In the genomic region with DNA sequence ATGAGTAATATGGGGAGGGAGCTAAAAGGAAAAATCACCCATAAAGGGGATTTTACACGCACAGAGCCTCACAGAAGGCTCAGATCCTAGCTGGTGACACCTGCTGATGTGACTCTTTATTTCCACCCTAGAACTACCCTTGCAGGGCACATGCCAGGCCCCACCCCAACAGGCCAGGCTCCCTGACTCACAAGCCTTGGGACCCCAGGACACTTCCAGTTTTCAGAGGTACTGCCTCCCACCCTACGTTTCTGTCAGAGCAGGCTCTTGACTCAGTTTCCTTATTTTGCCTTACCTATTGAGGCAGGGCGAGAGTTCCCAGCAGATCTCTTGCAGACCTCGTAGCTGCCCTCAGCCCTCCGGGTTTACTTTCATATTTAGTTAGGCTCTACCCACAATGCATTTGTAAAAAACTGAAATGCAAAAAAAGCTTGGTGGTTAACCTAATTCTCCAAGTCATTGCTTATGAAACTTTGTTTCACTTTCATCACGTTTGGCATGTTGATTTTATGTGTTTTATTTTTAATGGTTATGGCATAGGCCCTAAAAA, we compare ENCODE assay signal across 8 mouse cellular contexts. TPM values are rescaled to one million over a fixed set of nuclear protein-coding genes. Genes with fewer than 3 reads are reported as not detected.
DNase-seq lines count a peak whose midpoint lies in the region; ATAC-seq and TF ChIP-seq lines count a peak whose summit lies in the region.
"Had no signal": no experiment of that assay in that cellular context is flagged by ENCODE, and none has a peak within 500 bp of the region (broad histone marks: within the 10 kb centered on the region; RNA-seq: fewer than 3 reads in every experiment).

No protein-coding gene starts in this region.

- peak overlapping the region; percentile 31 for H3K9ac ChIP-seq in CH12.LX (ENCODE audit: insufficient read depth, low read depth)
- H3K9ac ChIP-seq in liver, embryonic 16.5 days (ENCODE audit: low read depth, low read length): peak overlapping the region; percentile 24; the same call in 1 of the 2 replicates

- dilution Hi-C loops in CH12.LX (cut with MboI; ENCODE audit: extremely low pct_ligation_motif_present, extremely low pct_unique_long_range_greater_than_20kb, low sequenced_read_pairs): no loop called here

- peak overlapping the region; percentile 22 to 58 (median 56) for H3K4me3 ChIP-seq in CH12.LX (replicated peaks in 1 of 3; ENCODE audit: low read depth in 2 of 3, low read length in 2 of 3, poor library complexity in 1 of 3)
- peak overlapping the region; percentile 25; the same call in 1 of the 2 replicates for H3K4me3 ChIP-seq in liver, embryonic 16.5 days (ENCODE audit: low read depth, low read length)
- no peak overlapping the region for H3K4me3 ChIP-seq in hindbrain, embryonic 10.5 days

- TF ChIP-seq EP300 in CH12.LX (IDR thresholded peaks at IDR 0.05; ENCODE audit: low read length): peak; percentile 93

- peak overlapping the region; percentile 90 for H3K27ac ChIP-seq in CH12.LX (ENCODE audit: insufficient read depth, low read depth)
- H3K27ac ChIP-seq in liver, embryonic 16.5 days (ENCODE audit: low read length): peak overlapping the region; percentile 45; the same call in 1 of the 2 replicates
- H3K27ac ChIP-seq in hindbrain, embryonic 10.5 days: no peak overlapping the region

- 39% methylated on average over 6 of the region's 6 CpGs for WGBS in liver, embryonic 16.5 days (ENCODE audit: insufficient replicate concordance)
- WGBS in hindbrain, embryonic 10.5 days: 71% methylated on average over 6 of the region's 6 CpGs

- no peaks in the 10 kb centered on the region for H3K36me3 ChIP-seq in CH12.LX (replicated peaks in 1 of 2; ENCODE audit: control insufficient read depth in 1 of 2, insufficient read depth in 1 of 2, low read length in 1 of 2)
- no peaks in the 10 kb centered on the region for H3K36me3 ChIP-seq in liver, embryonic 16.5 days (ENCODE audit: control insufficient read depth, insufficient read depth)
- H3K36me3 ChIP-seq in hindbrain, embryonic 10.5 days: no peaks in the 10 kb centered on the region

- TF ChIP-seq CTCF in CH12.LX (conservative IDR thresholded peaks at IDR 0.05 in 1 of 2, IDR thresholded peaks at IDR 0.05 in 1 of 2; ENCODE audit: low read depth in 2 of 2, low read length in 2 of 2): no peak

- H3K4me2 ChIP-seq in CH12.LX (ENCODE audit: insufficient read depth, low read depth, poor library complexity, severe bottlenecking): peak overlapping the region; percentile 23; the same call in 1 of the 2 replicates
- H3K4me2 ChIP-seq in liver, embryonic 16.5 days (ENCODE audit: low read depth, low read length): peak overlapping the region; percentile 44

- peak; percentile 90 for TF ChIP-seq POLR2A in CH12.LX (IDR thresholded peaks at IDR 0.05; ENCODE audit: low read depth, low read length)

- H3K79me2 ChIP-seq in CH12.LX (replicated peaks; ENCODE audit: control insufficient read depth, extremely low read depth, insufficient read depth, poor library complexity, severe bottlenecking): no peaks in the 10 kb centered on the region

- H3K27me3 ChIP-seq in CH12.LX (replicated peaks): no peaks in the 10 kb centered on the region
- H3K27me3 ChIP-seq in liver, embryonic 16.5 days (ENCODE audit: control insufficient read depth, insufficient read depth, low read depth, low read length): no peaks in the 10 kb centered on the region
- no peaks in the 10 kb centered on the region for H3K27me3 ChIP-seq in hindbrain, embryonic 10.5 days (ENCODE audit: insufficient read depth, poor library complexity, severe bottlenecking)

- TF ChIP-seq RAD21 in CH12.LX (IDR thresholded peaks at IDR 0.05; ENCODE audit: low read depth, low read length): no peak

- peaks cover 0 to 11% of the 10 kb centered on the region in 2 experiments; a peak in 1 of 4 replicates for H3K4me1 ChIP-seq in CH12.LX (ENCODE audit: control insufficient read depth in 1 of 2, insufficient read depth in 2 of 2)
- H3K4me1 ChIP-seq in liver, embryonic 16.5 days (ENCODE audit: control insufficient read depth, low read depth, low read length): peaks cover 5% of the 10 kb centered on the region
- no peaks in the 10 kb centered on the region for H3K4me1 ChIP-seq in hindbrain, embryonic 10.5 days (replicated peaks)

- ATAC-seq in liver, embryonic 16.5 days (ENCODE audit: low read depth): no peak
- ATAC-seq: midbrain, embryonic 16.5 days had no signal

- no peaks in the 10 kb centered on the region for H3K9me3 ChIP-seq in CH12.LX (replicated peaks; ENCODE audit: low read length)
- H3K9me3 ChIP-seq in liver, embryonic 16.5 days (replicated peaks; ENCODE audit: control insufficient read depth, low read length): no peaks in the 10 kb centered on the region
- H3K9me3 ChIP-seq in hindbrain, embryonic 10.5 days: no peaks in the 10 kb centered on the region

- in situ Hi-C loops in CH12.LX (cut with MboI; ENCODE audit: low pct_ligation_motif_present, low pct_unique_long_range_greater_than_20kb, low sequenced_read_pairs): no loop called here

- DNase-seq in B cell, adult 2 months: peak; percentile 76 to 78
- peak; percentile 92 for DNase-seq in CH12.LX (ENCODE audit: extremely low read depth)
- peak; percentile 17 to 25 for DNase-seq in spleen, postnatal 14 days (ENCODE audit: low spot score in 2 of 2)
- DNase-seq in neural tube, embryonic 10.5 days (ENCODE audit: extremely low spot score, low spot score): no peak
- no peak for DNase-seq in hindbrain, embryonic 10.5 days (ENCODE audit: low spot score)
- DNase-seq in kidney, postnatal 4 days: no peak

TF ChIP-seq in CH12.LX, 34 proteins besides CTCF, POLR2A, EP300 and RAD21:
- TF ChIP-seq IRF4 (IDR thresholded peaks at IDR 0.05; ENCODE audit: low read depth, low read length) (peak; percentile 86), MXI1 (IDR thresholded peaks at IDR 0.05; ENCODE audit: low read depth, low read length) (peak; percentile 24; the same call in 1 of the 2 replicates), USF2 (conservative IDR thresholded peaks at IDR 0.05; ENCODE audit: low read depth, low read length) (0 out of 2 replicates have a peak, but pooled peaks have one; percentile 9), UBTF (IDR thresholded peaks at IDR 0.05; ENCODE audit: low read depth, low read length) (no peak), E2F4 (IDR thresholded peaks at IDR 0.05; ENCODE audit: insufficient replicate concordance, low read depth, low read length) (no peak), MAZ (IDR thresholded peaks at IDR 0.05; ENCODE audit: low read depth, low read length) (no peak), ZNF384 (IDR thresholded peaks at IDR 0.05; ENCODE audit: low read depth, low read length) (peak; percentile 90), CHD2 (IDR thresholded peaks at IDR 0.05; ENCODE audit: low read length) (peak; percentile 54; the same call in 1 of the 2 replicates), PAX5 (IDR thresholded peaks at IDR 0.05; ENCODE audit: low read length) (no peak), CHD1 (IDR thresholded peaks at IDR 0.05; ENCODE audit: low read depth, low read length) (no peak), TCF12 (IDR thresholded peaks at IDR 0.05; ENCODE audit: low read depth, low read length) (peak; percentile 97), SIN3A (IDR thresholded peaks at IDR 0.05; ENCODE audit: low read length) (peak; percentile 69; the same call in 1 of the 2 replicates), JUND (conservative IDR thresholded peaks at IDR 0.05; ENCODE audit: low read depth, low read length) (peak; percentile 95), ZKSCAN1 (IDR thresholded peaks at IDR 0.05; ENCODE audit: borderline replicate concordance, low read depth, low read length) (no peak), ZC3H11A (IDR thresholded peaks at IDR 0.05; ENCODE audit: low read depth, low read length) (no peak), SMC3 (IDR thresholded peaks at IDR 0.05; ENCODE audit: low read depth, low read length) (no peak), ZMIZ1 (IDR thresholded peaks at IDR 0.05; ENCODE audit: low read depth, low read length) (peak; percentile 97), NRF1 (IDR thresholded peaks at IDR 0.05; ENCODE audit: low read depth, low read length) (no peak), ELF1 (IDR thresholded peaks at IDR 0.05; ENCODE audit: low read depth, low read length) (no peak), BHLHE40 (IDR thresholded peaks at IDR 0.05; ENCODE audit: low read depth, low read length) (peak; percentile 86), POLR2AphosphoS2 (IDR thresholded peaks at IDR 0.05; ENCODE audit: low read depth, low read length) (no peak), ETS1 (conservative IDR thresholded peaks at IDR 0.05; ENCODE audit: low read depth, low read length) (peak; percentile 87), JUN (IDR thresholded peaks at IDR 0.05; ENCODE audit: insufficient read depth, low read depth, low read length) (peak; percentile 67), GABPA (IDR thresholded peaks at IDR 0.05; ENCODE audit: insufficient replicate concordance, low read depth, low read length) (no peak), USF1 (IDR thresholded peaks at IDR 0.05; ENCODE audit: low read depth, low read length) (no peak), NELFE (IDR thresholded peaks at IDR 0.05; ENCODE audit: low read depth, low read length) (no peak), HCFC1 (IDR thresholded peaks at IDR 0.05; ENCODE audit: low read depth, low read length) (no peak; the same call in 1 of the 2 replicates), MEF2A (IDR thresholded peaks at IDR 0.05; ENCODE audit: borderline replicate concordance, low read depth, low read length) (peak; percentile 75; the same call in 1 of the 2 replicates), KAT2A (IDR thresholded peaks at IDR 0.05; ENCODE audit: insufficient replicate concordance, low read length) (no peak), MYC (IDR thresholded peaks at IDR 0.05; ENCODE audit: low read depth, low read length) (no peak; the same call in 1 of the 2 replicates), MAFK (IDR thresholded peaks at IDR 0.05; ENCODE audit: insufficient replicate concordance, low read length) (peak; percentile 78), MAX (IDR thresholded peaks at IDR 0.05; ENCODE audit: low read length) (peak; percentile 50), TBP (conservative IDR thresholded peaks at IDR 0.05; ENCODE audit: low read depth, low read length) (peak; percentile 95), RCOR1 (conservative IDR thresholded peaks at IDR 0.05; ENCODE audit: low read depth, low read length) (peak; percentile 77)

RNA-seq across cellular contexts. Expression of gene Ezh2, which starts 41.5 kb away (rescaled TPM):
- total RNA-seq in CH12.LX (2012; rRNA removed) (66.3 and 90.4 TPM in 2 replicates), CH12.LX (2014; rRNA removed) (126 and 154 TPM in 2 replicates)
- polyA plus RNA-seq in CH12.LX (2012; ENCODE audit: insufficient read length, low read depth): 124 and 127 TPM in 2 replicates
- 42.3 and 48.2 TPM in 2 replicates for polyA plus RNA-seq in liver, embryonic 16.5 days (2015; fragmentation: Nextera tagmentation; extraction: Ambion mirVana)
- 134 and 176 TPM in 2 replicates for polyA plus RNA-seq in hindbrain, embryonic 10.5 days (2016; fragmentation: Nextera tagmentation; extraction: Ambion mirVana)

Comparison
In these comparisons a context has a peak if more than half of its experiments do, and no peak if none do; other contexts are left out.
1. DNase-seq: peak in B cell, adult 2 months (2 of 2), CH12.LX (single experiment) and spleen, postnatal 14 days (2 of 2); none in neural tube, embryonic 10.5 days (single experiment), hindbrain, embryonic 10.5 days (single experiment) and kidney, postnatal 4 days (0 of 2).